ENCODE assay signal across 10 mouse cellular contexts in the genomic region with DNA sequence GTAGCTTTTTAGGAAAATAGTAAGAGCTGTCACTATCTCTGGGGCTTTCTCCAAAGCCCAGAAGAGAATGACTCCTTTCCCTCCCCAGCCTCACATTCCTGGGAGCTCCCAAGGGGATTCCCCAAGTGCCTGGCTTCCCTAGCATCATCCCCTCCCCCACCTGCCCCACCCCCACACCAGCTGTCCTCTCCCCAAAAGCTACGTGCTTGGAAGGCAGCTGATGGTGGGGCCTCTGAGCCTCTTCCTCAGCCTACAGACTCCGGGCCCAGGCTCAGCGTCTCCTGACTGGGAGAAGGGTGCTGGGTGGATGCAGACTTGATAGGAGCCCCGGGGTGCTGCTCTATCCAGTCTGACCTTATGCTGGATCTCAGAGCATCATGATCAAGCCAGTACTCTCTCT. TPM values are rescaled to one million over a fixed set of nuclear protein-coding genes. Genes with fewer than 3 reads are reported as not detected.
DNase-seq lines count a peak whose midpoint lies in the region; ATAC-seq and TF ChIP-seq lines count a peak whose summit lies in the region.
"Had no signal": no experiment of that assay in that cellular context is flagged by ENCODE, and none has a peak within 500 bp of the region (broad histone marks: within the 10 kb centered on the region; RNA-seq: fewer than 3 reads in every experiment).

No protein-coding gene starts in this region.

- no peak for TF ChIP-seq CTCF in lung, embryonic 14.5 days (IDR thresholded peaks at IDR 0.05; ENCODE audit: low read depth)
- TF ChIP-seq CTCF in forebrain, postnatal 0 days (IDR thresholded peaks at IDR 0.05; ENCODE audit: low read depth): no peak

- H3K4me3 ChIP-seq in lung, embryonic 14.5 days (ENCODE audit: low read depth, low read length): no peak overlapping the region
- H3K4me3 ChIP-seq in forebrain, postnatal 0 days (ENCODE audit: low read depth, low read length): no peak overlapping the region
- H3K4me3 ChIP-seq in stomach, embryonic 15.5 days (replicated peaks): no peak overlapping the region
- H3K4me3 ChIP-seq: megakaryocyte, embryonic 14.5 days had no signal

- H3K27me3 ChIP-seq in lung, embryonic 14.5 days (ENCODE audit: insufficient read depth, low read length): no peaks in the 10 kb centered on the region
- H3K27me3 ChIP-seq in forebrain, postnatal 0 days (ENCODE audit: insufficient read depth, low read length): no peaks in the 10 kb centered on the region
- H3K27me3 ChIP-seq in stomach, embryonic 15.5 days (replicated peaks): no peaks in the 10 kb centered on the region
- H3K27me3 ChIP-seq: megakaryocyte, embryonic 14.5 days had no signal

- no peak overlapping the region for H3K4me2 ChIP-seq in lung, embryonic 14.5 days
- H3K4me2 ChIP-seq in forebrain, postnatal 0 days (ENCODE audit: low read depth): no peak overlapping the region
- H3K4me2 ChIP-seq in stomach, embryonic 15.5 days: no peak overlapping the region

- DNase-seq in cerebellum, postnatal 10 days: peak; percentile 36 to 40
- no peak for DNase-seq in cerebellum, adult 11 months
- DNase-seq in lung, embryonic 14.5 days: peak; percentile 44
- no peak for DNase-seq in lung, postnatal 25 days (ENCODE audit: low spot score)
- peak; percentile 29 for DNase-seq in forebrain, postnatal 0 days
- DNase-seq in lung, postnatal 10 days: no peak
- no peak for DNase-seq in cerebellum, adult 8-10 months

- peaks cover 5% of the 10 kb centered on the region; the same call in 1 of the 2 replicates for H3K36me3 ChIP-seq in lung, embryonic 14.5 days (ENCODE audit: insufficient read depth)
- H3K36me3 ChIP-seq in forebrain, postnatal 0 days (ENCODE audit: insufficient read depth): peaks cover 4% of the 10 kb centered on the region; the same call in 1 of the 2 replicates
- H3K36me3 ChIP-seq in stomach, embryonic 15.5 days: no peaks in the 10 kb centered on the region

- H3K27ac ChIP-seq in lung, embryonic 14.5 days (ENCODE audit: low read depth): peak overlapping the region; percentile 0; the same call in 1 of the 2 replicates
- H3K27ac ChIP-seq in forebrain, postnatal 0 days (ENCODE audit: low read depth, low read length): no peak overlapping the region
- H3K27ac ChIP-seq in stomach, embryonic 15.5 days: peak overlapping the region; percentile 49; the same call in 1 of the 2 replicates

- no peak for ATAC-seq in lung, embryonic 14.5 days (ENCODE audit: insufficient read depth)
- 0 out of 2 replicates have a peak, but pooled peaks have one; percentile 8 for ATAC-seq in forebrain, postnatal 0 days
- no peak for ATAC-seq in stomach, embryonic 15.5 days (ENCODE audit: insufficient read depth, low FRiP score, low read depth)

- no peak overlapping the region for H3K9ac ChIP-seq in lung, embryonic 14.5 days
- H3K9ac ChIP-seq in forebrain, postnatal 0 days: no peak overlapping the region
- H3K9ac ChIP-seq in stomach, embryonic 15.5 days: no peak overlapping the region

- 14% methylated on average over 4 of the region's 4 CpGs for WGBS in lung, embryonic 14.5 days
- WGBS in forebrain, postnatal 0 days: 13% methylated on average over 4 of the region's 4 CpGs
- WGBS in stomach, embryonic 15.5 days: 15% methylated on average over 4 of the region's 4 CpGs

- no peaks in the 10 kb centered on the region for H3K9me3 ChIP-seq in lung, embryonic 14.5 days (ENCODE audit: low read depth, low read length)
- H3K9me3 ChIP-seq in forebrain, postnatal 0 days (ENCODE audit: low read length): no peaks in the 10 kb centered on the region
- no peaks in the 10 kb centered on the region for H3K9me3 ChIP-seq in stomach, embryonic 15.5 days
- H3K9me3 ChIP-seq: megakaryocyte, embryonic 14.5 days had no signal

- H3K4me1 ChIP-seq in lung, embryonic 14.5 days (ENCODE audit: insufficient read depth): peaks cover 24% of the 10 kb centered on the region; the same call in 1 of the 2 replicates
- no peaks in the 10 kb centered on the region for H3K4me1 ChIP-seq in forebrain, postnatal 0 days (ENCODE audit: insufficient read depth)
- H3K4me1 ChIP-seq in stomach, embryonic 15.5 days: peaks cover 43% of the 10 kb centered on the region

RNA-seq across cellular contexts. Expression of a gene that starts 12.2 kb away (rescaled TPM):
- polyA plus RNA-seq in lung, embryonic 14.5 days (2014; fragmentation: Nextera tagmentation; extraction: Ambion mirVana): 77.4 and 82.8 TPM in 2 replicates
- 25.4 and 25.5 TPM in 2 replicates for total RNA-seq in forebrain, postnatal 0 days (2014; rRNA removed)
- 22.2 and 22.6 TPM in 2 replicates for polyA plus RNA-seq in forebrain, postnatal 0 days (2015; fragmentation: Nextera tagmentation; extraction: Ambion mirVana)
- polyA plus RNA-seq in stomach, embryonic 15.5 days (2015; fragmentation: Nextera tagmentation; extraction: Ambion mirVana): 95.8 and 106 TPM in 2 replicates

RNA-seq across cellular contexts. Expression of a gene that starts 13.9 kb away (rescaled TPM):
- polyA plus RNA-seq in lung, embryonic 14.5 days (2014; fragmentation: Nextera tagmentation; extraction: Ambion mirVana): not detected in 2 replicates
- 0.19 and 0.46 TPM in 2 replicates for total RNA-seq in forebrain, postnatal 0 days (2014; rRNA removed)
- 0.08 TPM in 1 of 2 replicates, not detected in the other for polyA plus RNA-seq in forebrain, postnatal 0 days (2015; fragmentation: Nextera tagmentation; extraction: Ambion mirVana)
- polyA plus RNA-seq in stomach, embryonic 15.5 days (2015; fragmentation: Nextera tagmentation; extraction: Ambion mirVana): not detected in 2 replicates
- total RNA-seq: layer of hippocampus, postnatal 10 days had no signal

RNA-seq across cellular contexts. Expression of a gene that starts 34.9 kb away (rescaled TPM):
- polyA plus RNA-seq in lung, embryonic 14.5 days (2014; fragmentation: Nextera tagmentation; extraction: Ambion mirVana): 227 and 237 TPM in 2 replicates
- total RNA-seq in forebrain, postnatal 0 days (2014; rRNA removed): 579 and 718 TPM in 2 replicates
- 377 and 380 TPM in 2 replicates for polyA plus RNA-seq in forebrain, postnatal 0 days (2015; fragmentation: Nextera tagmentation; extraction: Ambion mirVana)
- 248 and 262 TPM in 2 replicates for polyA plus RNA-seq in stomach, embryonic 15.5 days (2015; fragmentation: Nextera tagmentation; extraction: Ambion mirVana)

Comparison
In these comparisons a context has a peak if more than half of its experiments do, and no peak if none do; other contexts are left out.
1. DNase-seq: peak in cerebellum, postnatal 10 days (2 of 2), lung, embryonic 14.5 days (single experiment) and forebrain, postnatal 0 days (single experiment); none in cerebellum, adult 11 months (single experiment), lung, postnatal 25 days (single experiment), lung, postnatal 10 days (single experiment) and cerebellum, adult 8-10 months (single experiment).